27 mouse cellular contexts compared by ENCODE assay signal in genomic region chr11:83429355-83429754, GRCm38 (mm10). TPM values are rescaled to one million over a fixed set of nuclear protein-coding genes. Genes with fewer than 3 reads are reported as not detected.
DNase-seq lines count a peak whose midpoint lies in the region; ATAC-seq and TF ChIP-seq lines count a peak whose summit lies in the region.
"Had no signal": no experiment of that assay in that cellular context is flagged by ENCODE, and none has a peak within 500 bp of the region (broad histone marks: within the 10 kb centered on the region; RNA-seq: fewer than 3 reads in every experiment).

Gas2l2 (minus strand) TSS chr11:83429455.

- TF ChIP-seq CTCF in small intestine, adult 2 months (IDR thresholded peaks at IDR 0.05; ENCODE audit: extremely low read depth, insufficient read length, insufficient replicate concordance, low read depth, low read length): no peak

- ATAC-seq in heart, embryonic 12.5 days (ENCODE audit: insufficient number of reproducible peaks, low FRiP score): no peak
- no peak for ATAC-seq in hindbrain, embryonic 12.5 days (ENCODE audit: low FRiP score)
- ATAC-seq in neural tube, embryonic 15.5 days (ENCODE audit: low FRiP score): no peak
- ATAC-seq in cerebellum, adult (ENCODE audit: insufficient number of reproducible peaks, low FRiP score, low TSS enrichment): no peak
- ATAC-seq: CD4-positive, CD25-positive, alpha-beta regulatory T cell, adult 4 months; forebrain, embryonic 14.5 days; intestine, embryonic 16.5 days; lung, postnatal 0 days; midbrain, embryonic 13.5 days had no signal

- peak within 1 kb of the TSS; percentile 35 for H3K4me2 ChIP-seq in heart, embryonic 12.5 days
- H3K4me2 ChIP-seq in hindbrain, embryonic 12.5 days (replicated peaks): no peak within 1 kb of the TSS
- 0 out of 2 replicates have a peak within 1 kb of the TSS, but pooled peaks have one; percentile 11 for H3K4me2 ChIP-seq in neural tube, embryonic 15.5 days
- H3K4me2 ChIP-seq: limb, embryonic 15.5 days; liver, embryonic 13.5 days; midbrain, embryonic 13.5 days; stomach, embryonic 15.5 days had no signal

- H3K9ac ChIP-seq in heart, embryonic 12.5 days: no peak within 1 kb of the TSS
- H3K9ac ChIP-seq in hindbrain, embryonic 12.5 days: no peak within 1 kb of the TSS
- no peak within 1 kb of the TSS for H3K9ac ChIP-seq in neural tube, embryonic 15.5 days (replicated peaks)
- H3K9ac ChIP-seq: limb, embryonic 15.5 days; liver, embryonic 13.5 days; midbrain, embryonic 13.5 days; stomach, embryonic 15.5 days had no signal

- 49% methylated on average over 5 of the region's 5 CpGs for WGBS in heart, embryonic 12.5 days
- WGBS in hindbrain, embryonic 10.5 days: 53% methylated on average over 5 of the region's 5 CpGs
- 53% methylated on average over 5 of the region's 5 CpGs for WGBS in hindbrain, embryonic 12.5 days
- WGBS in neural tube, embryonic 15.5 days: 68% methylated on average over 5 of the region's 5 CpGs
- 69% methylated on average over 5 of the region's 5 CpGs for WGBS in small intestine, adult 2 months

- H3K27ac ChIP-seq in heart, embryonic 12.5 days (ENCODE audit: poor library complexity, severe bottlenecking): no peak within 1 kb of the TSS
- peak within 1 kb of the TSS; percentile 23; the same call in 1 of the 2 replicates for H3K27ac ChIP-seq in hindbrain, embryonic 10.5 days
- no peak within 1 kb of the TSS for H3K27ac ChIP-seq in hindbrain, embryonic 12.5 days
- no peak within 1 kb of the TSS for H3K27ac ChIP-seq in neural tube, embryonic 15.5 days (replicated peaks)
- no peak within 1 kb of the TSS for H3K27ac ChIP-seq in small intestine, adult 2 months (ENCODE audit: insufficient read depth, low read depth, low read length)
- H3K27ac ChIP-seq: left cerebral cortex, adult 2 months; limb, embryonic 15.5 days; liver, embryonic 13.5 days; macrophage; midbrain, embryonic 13.5 days; stomach, embryonic 15.5 days had no signal

- H3K27me3 ChIP-seq in heart, embryonic 12.5 days (replicated peaks): peaks cover 38% of the 10 kb centered on the region
- H3K27me3 ChIP-seq in hindbrain, embryonic 10.5 days (ENCODE audit: insufficient read depth, poor library complexity, severe bottlenecking): peaks cover 47% of the 10 kb centered on the region
- H3K27me3 ChIP-seq in hindbrain, embryonic 12.5 days: peaks cover 44% of the 10 kb centered on the region
- peaks cover 26% of the 10 kb centered on the region for H3K27me3 ChIP-seq in neural tube, embryonic 15.5 days (replicated peaks)
- peaks cover 17% of the 10 kb centered on the region for H3K27me3 ChIP-seq in small intestine, adult 2 months (ENCODE audit: control insufficient read depth, insufficient read depth, low read length)

- TF ChIP-seq POLR2A in small intestine, adult 2 months (IDR thresholded peaks at IDR 0.05; ENCODE audit: low read depth, low read length): no peak

- H3K36me3 ChIP-seq in heart, embryonic 12.5 days: no peaks in the 10 kb centered on the region
- H3K36me3 ChIP-seq in hindbrain, embryonic 10.5 days: no peaks in the 10 kb centered on the region
- H3K36me3 ChIP-seq in hindbrain, embryonic 12.5 days: no peaks in the 10 kb centered on the region
- no peaks in the 10 kb centered on the region for H3K36me3 ChIP-seq in neural tube, embryonic 15.5 days
- no peaks in the 10 kb centered on the region for H3K36me3 ChIP-seq in small intestine, adult 2 months (ENCODE audit: control insufficient read depth, insufficient read depth, low read length)
- H3K36me3 ChIP-seq: limb, embryonic 15.5 days; liver, embryonic 13.5 days; midbrain, embryonic 13.5 days; stomach, embryonic 15.5 days had no signal

- H3K4me3 ChIP-seq in heart, embryonic 12.5 days: no peak within 1 kb of the TSS
- H3K4me3 ChIP-seq in hindbrain, embryonic 10.5 days: 0 out of 2 replicates have a peak within 1 kb of the TSS, but pooled peaks have one; percentile 11
- H3K4me3 ChIP-seq in hindbrain, embryonic 12.5 days: no peak within 1 kb of the TSS
- H3K4me3 ChIP-seq in neural tube, embryonic 15.5 days (replicated peaks): no peak within 1 kb of the TSS
- H3K4me3 ChIP-seq in small intestine, adult 2 months (ENCODE audit: low read depth, low read length): peak within 1 kb of the TSS; percentile 10; the same call in 1 of the 2 replicates
- H3K4me3 ChIP-seq: left cerebral cortex, adult 2 months; limb, embryonic 15.5 days; liver, embryonic 13.5 days; midbrain, embryonic 13.5 days; stomach, embryonic 15.5 days had no signal

- DNase-seq in heart, adult 9 months (ENCODE audit: low spot score in 2 of 2): no peak
- DNase-seq in hindbrain, embryonic 10.5 days (ENCODE audit: low spot score): no peak
- no peak for DNase-seq in neural tube, embryonic 10.5 days (ENCODE audit: extremely low spot score, low spot score)
- DNase-seq: adrenal gland, postnatal 25 days; cerebellum, adult 18-20 months; cerebellum, postnatal 10 days; gastrocnemius, postnatal 14 days; kidney, adult 9 months; kidney, postnatal 14 days; liver, embryonic 13.5 days; lung, adult 18-20 months; retina, postnatal 1 day; right cerebral cortex, postnatal 14 days had no signal

- H3K9me3 ChIP-seq in heart, embryonic 12.5 days (replicated peaks): no peaks in the 10 kb centered on the region
- no peaks in the 10 kb centered on the region for H3K9me3 ChIP-seq in hindbrain, embryonic 10.5 days
- H3K9me3 ChIP-seq in hindbrain, embryonic 12.5 days (replicated peaks): no peaks in the 10 kb centered on the region
- no peaks in the 10 kb centered on the region for H3K9me3 ChIP-seq in neural tube, embryonic 15.5 days (replicated peaks)
- H3K9me3 ChIP-seq: limb, embryonic 15.5 days; liver, embryonic 13.5 days; midbrain, embryonic 13.5 days; stomach, embryonic 15.5 days had no signal

- H3K4me1 ChIP-seq in heart, embryonic 12.5 days (replicated peaks): peaks cover 38% of the 10 kb centered on the region
- H3K4me1 ChIP-seq in hindbrain, embryonic 10.5 days (replicated peaks): peaks cover 14% of the 10 kb centered on the region
- H3K4me1 ChIP-seq in hindbrain, embryonic 12.5 days: no peaks in the 10 kb centered on the region
- no peaks in the 10 kb centered on the region for H3K4me1 ChIP-seq in neural tube, embryonic 15.5 days
- H3K4me1 ChIP-seq in small intestine, adult 2 months (ENCODE audit: control insufficient read depth, insufficient read depth, insufficient read length, low read length): peaks cover 3% of the 10 kb centered on the region; the same call in 1 of the 2 replicates
- H3K4me1 ChIP-seq: stomach, embryonic 15.5 days had no signal

RNA-seq across cellular contexts. Expression of gene Gas2l2, which starts in this region (rescaled TPM):
- polyA plus RNA-seq in heart, embryonic 12.5 days (2016; fragmentation: Nextera tagmentation; extraction: Ambion mirVana): 0.32 TPM in 1 of 2 replicates, not detected in the other
- polyA plus RNA-seq in hindbrain, embryonic 10.5 days (2016; fragmentation: Nextera tagmentation; extraction: Ambion mirVana): 0.27 and 0.39 TPM in 2 replicates
- 0.59 and 0.76 TPM in 2 replicates for polyA plus RNA-seq in hindbrain, embryonic 12.5 days (2016; fragmentation: Nextera tagmentation; extraction: Ambion mirVana)
- polyA plus RNA-seq in neural tube, embryonic 15.5 days (2015; fragmentation: Nextera tagmentation; extraction: Ambion mirVana): 0.37 and 0.41 TPM in 2 replicates
- 0.06 and 0.18 TPM in 2 replicates for polyA plus RNA-seq in small intestine, adult 2 months (2012; rRNA removed)
- polyA plus RNA-seq: CD4-positive, CD25-positive, alpha-beta regulatory T cell, adult 4 months; liver, embryonic 13.5 days; macrophage; stomach, embryonic 15.5 days had no signal

Comparison
In these comparisons a context has a peak if more than half of its experiments do, and no peak if none do; other contexts are left out.
1. H3K4me3 ChIP-seq: peak in hindbrain, embryonic 10.5 days (single experiment) and small intestine, adult 2 months (single experiment); none in heart, embryonic 12.5 days (single experiment), hindbrain, embryonic 12.5 days (single experiment) and neural tube, embryonic 15.5 days (single experiment).